Mouse (Mus musculus): Measurements from ENCODE around the gene Mfsd14a. TPM values are rescaled to one million over a fixed set of nuclear protein-coding genes. Genes with fewer than 3 reads are reported as not detected.

Mfsd14a gene
- total RNA-seq, 2 experiments from 2014 or later: 61.3 to 61.7 TPM

GRCm38 (mm10) chr3:116653278-116653945, 9.1 kb downstream of the Mfsd14a start:
- DNase-seq: no peak

GRCm38 (mm10) chr3:116652033-116652446, 10.4 kb downstream of the Mfsd14a start:
- DNase-seq: no peak

- DNase-seq: no peak
Observed at GRCm38 (mm10) chr3:116650698-116651097, 11.8 kb downstream of the Mfsd14a start.

GRCm38 (mm10) chr3:116648805-116649204, 13.7 kb downstream of the Mfsd14a start:
- DNase-seq: no peak

- DNase-seq: no peak
Observed at GRCm38 (mm10) chr3:116646387-116646786, 16.1 kb downstream of the Mfsd14a start.

- DNase-seq: no peak
Observed at GRCm38 (mm10) chr3:116642373-116642772, 20.1 kb downstream of the Mfsd14a start.

- no peak for DNase-seq
Observed at GRCm38 (mm10) chr3:116641811-116642371, 20.6 kb downstream of the Mfsd14a start.

GRCm38 (mm10) chr3:116640024-116640423, 22.5 kb downstream of the Mfsd14a start:
- DNase-seq: no peak

GRCm38 (mm10) chr3:116638572-116638971, 23.9 kb downstream of the Mfsd14a start:
- DNase-seq: no peak

- no peak for DNase-seq
Observed at GRCm38 (mm10) chr3:116637693-116638476, 24.6 kb downstream of the Mfsd14a start.

GRCm38 (mm10) chr3:116635799-116636198, 26.7 kb downstream of the Mfsd14a start:
- no peak for DNase-seq

- no peak for DNase-seq
Observed at GRCm38 (mm10) chr3:116634853-116635252, 27.6 kb downstream of the Mfsd14a start.

GRCm38 (mm10) chr3:116634091-116634490, 28.4 kb downstream of the Mfsd14a start:
- DNase-seq: no peak

- DNase-seq: no peak
Observed at GRCm38 (mm10) chr3:116632971-116633370, 29.5 kb downstream of the Mfsd14a start.

- no peak for DNase-seq
Observed at GRCm38 (mm10) chr3:116631459-116631858, 31.0 kb downstream of the Mfsd14a start.

GRCm38 (mm10) chr3:116622641-116623040, 39.8 kb downstream of the Mfsd14a start:
- DNase-seq: no peak

GRCm38 (mm10) chr3:116620636-116621370, 41.7 kb downstream of the Mfsd14a start:
- peak in 1 of 2 experiments; percentile 11 for DNase-seq

- DNase-seq: no peak
Observed at GRCm38 (mm10) chr3:116618855-116619254, 43.6 kb downstream of the Mfsd14a start.

- DNase-seq: no peak
Observed at GRCm38 (mm10) chr3:116615318-116616068, 47.0 kb downstream of the Mfsd14a start.

GRCm38 (mm10) chr3:116614295-116614892, 48.1 kb downstream of the Mfsd14a start, which contains the start of gene Trmt13:
Trmt13 (minus strand) TSS chr3:116614587.
- DNase-seq: no peak

GRCm38 (mm10) chr3:116604570-116604969, 57.9 kb downstream of the Mfsd14a start:
- DNase-seq: no peak

All from adrenal gland, postnatal 36 days (tissue).